Mouse (Mus musculus) lung, adult 2 months (tissue): ENCODE measurements around the gene Nat8f1.

ENCODE experiments used
- CTCF ChIP-seq: fragments of 200-500 bp; IDR thresholded peaks from 2 replicates; pipeline ENCODE4 v1.5.1; 2011; ENCODE audit warnings: mild to moderate bottlenecking, low read length, control low read depth; ENCODE audit not compliant: insufficient read depth
- POLR2A ChIP-seq: fragments of 200-500 bp; IDR thresholded peaks from 2 replicates; pipeline ENCODE4 v1.6.1; 2011; ENCODE audit warnings: low read depth, mild to moderate bottlenecking, control low read depth, low read length, borderline replicate concordance; ENCODE audit errors: extremely low read depth

GRCm38 (mm10) chr6:85926709-85927108 is 11.2 kb upstream of the Nat8f1 start:
- TF ChIP-seq CTCF: no peak
- TF ChIP-seq POLR2A: no peak
